Comparison of ENCODE assay signal across 13 mouse cellular contexts in genomic region chr3:35764637-35765617, GRCm38 (mm10). TPM values are rescaled to one million over a fixed set of nuclear protein-coding genes. Genes with fewer than 3 reads are reported as not detected.
DNase-seq lines count a peak whose midpoint lies in the region; ATAC-seq and TF ChIP-seq lines count a peak whose summit lies in the region.
"Had no signal": no experiment of that assay in that cellular context is flagged by ENCODE, and none has a peak within 500 bp of the region (broad histone marks: within the 10 kb centered on the region; RNA-seq: fewer than 3 reads in every experiment).

No protein-coding gene starts in this region.

- TF ChIP-seq CTCF in G1E (IDR thresholded peaks at IDR 0.05; ENCODE audit: low read depth, low read length): no peak
- no peak for TF ChIP-seq CTCF in small intestine, adult 2 months (IDR thresholded peaks at IDR 0.05; ENCODE audit: extremely low read depth, insufficient read length, insufficient replicate concordance, low read depth, low read length)

- peaks cover 15% of the 10 kb centered on the region for H3K36me3 ChIP-seq in G1E (replicated peaks)
- no peaks in the 10 kb centered on the region for H3K36me3 ChIP-seq in small intestine, adult 2 months (ENCODE audit: control insufficient read depth, insufficient read depth, low read length)
- H3K36me3 ChIP-seq in forebrain, embryonic 13.5 days (ENCODE audit: poor library complexity, severe bottlenecking): peaks cover 5% of the 10 kb centered on the region; the same call in 1 of the 2 replicates
- no peaks in the 10 kb centered on the region for H3K36me3 ChIP-seq in hindbrain, embryonic 11.5 days (ENCODE audit: control insufficient read depth, insufficient read depth, low read length)

- no peak for TF ChIP-seq POLR2A in small intestine, adult 2 months (IDR thresholded peaks at IDR 0.05; ENCODE audit: low read depth, low read length)

- DNase-seq in G1E (ENCODE audit: low spot score): no peak
- peak; percentile 62 for DNase-seq in cerebellum, adult 11 months
- no peak for DNase-seq in left cerebral cortex, adult 9 months (ENCODE audit: low spot score in 2 of 2)
- no peak for DNase-seq in hindbrain, embryonic 11.5 days (ENCODE audit: low spot score)
- DNase-seq: gastrocnemius, postnatal 10 days; kidney, postnatal 25 days; lung, adult 18-20 months; right cerebral cortex, postnatal 4 days had no signal

- H3K4me3 ChIP-seq in G1E (ENCODE audit: low read depth, low read length): no peak overlapping the region
- no peak overlapping the region for H3K4me3 ChIP-seq in small intestine, adult 2 months (ENCODE audit: low read depth, low read length)
- H3K4me3 ChIP-seq in forebrain, embryonic 13.5 days: no peak overlapping the region
- no peak overlapping the region for H3K4me3 ChIP-seq in hindbrain, embryonic 11.5 days (ENCODE audit: low read depth, low read length)
- H3K4me3 ChIP-seq: hindbrain, embryonic 10.5 days; midbrain, embryonic 13.5 days had no signal

- no peak overlapping the region for H3K4me2 ChIP-seq in forebrain, embryonic 13.5 days
- H3K4me2 ChIP-seq in hindbrain, embryonic 11.5 days (replicated peaks; ENCODE audit: low read depth, low read length): no peak overlapping the region
- H3K4me2 ChIP-seq: midbrain, embryonic 13.5 days had no signal

- no peak overlapping the region for H3K9ac ChIP-seq in forebrain, embryonic 13.5 days
- no peak overlapping the region for H3K9ac ChIP-seq in hindbrain, embryonic 11.5 days (ENCODE audit: low read depth, low read length)
- H3K9ac ChIP-seq: midbrain, embryonic 13.5 days had no signal

- peak; percentile 60 for ATAC-seq in G1E (ENCODE audit: extremely low read depth, insufficient number of reproducible peaks, low FRiP score, poor library complexity, severe bottlenecking)
- peak; percentile 12 to 41; a peak in 2 of 4 replicates for ATAC-seq in hematopoietic stem cell, adult 5-6 weeks (replicated peaks in 1 of 2; ENCODE audit: insufficient read depth in 1 of 2, low FRiP score in 2 of 2, low TSS enrichment in 1 of 2, low read depth in 1 of 2, poor library complexity in 2 of 2, severe bottlenecking in 2 of 2)
- ATAC-seq in forebrain, embryonic 13.5 days: no peak
- ATAC-seq in hindbrain, embryonic 11.5 days (ENCODE audit: low FRiP score): no peak
- ATAC-seq: midbrain, embryonic 13.5 days had no signal

- no peaks in the 10 kb centered on the region for H3K27me3 ChIP-seq in G1E (ENCODE audit: insufficient read depth, low read length)
- H3K27me3 ChIP-seq in small intestine, adult 2 months (ENCODE audit: control insufficient read depth, insufficient read depth, low read length): no peaks in the 10 kb centered on the region
- no peaks in the 10 kb centered on the region for H3K27me3 ChIP-seq in forebrain, embryonic 13.5 days
- H3K27me3 ChIP-seq in hindbrain, embryonic 11.5 days (ENCODE audit: control insufficient read depth, insufficient read depth, low read length): no peaks in the 10 kb centered on the region
- H3K27me3 ChIP-seq: midbrain, embryonic 13.5 days had no signal

- H3K4me1 ChIP-seq in G1E (ENCODE audit: insufficient read depth, low read depth, low read length): peaks cover 27% of the 10 kb centered on the region
- H3K4me1 ChIP-seq in small intestine, adult 2 months (ENCODE audit: control insufficient read depth, insufficient read depth, insufficient read length, low read length): peaks cover 9% of the 10 kb centered on the region; the same call in 1 of the 2 replicates
- H3K4me1 ChIP-seq in forebrain, embryonic 13.5 days: no peaks in the 10 kb centered on the region
- H3K4me1 ChIP-seq in hindbrain, embryonic 11.5 days (replicated peaks; ENCODE audit: control insufficient read depth, insufficient read depth, low read length): no peaks in the 10 kb centered on the region
- H3K4me1 ChIP-seq: hindbrain, embryonic 10.5 days; midbrain, embryonic 13.5 days had no signal

- 41% methylated on average over 7 of the region's 7 CpGs for WGBS in small intestine, adult 2 months
- 85% methylated on average over 7 of the region's 7 CpGs for WGBS in forebrain, embryonic 13.5 days
- WGBS in hindbrain, embryonic 11.5 days: 83% methylated on average over 7 of the region's 7 CpGs

- peak overlapping the region; percentile 63 for H3K27ac ChIP-seq in small intestine, adult 2 months (ENCODE audit: insufficient read depth, low read depth, low read length)
- H3K27ac ChIP-seq in forebrain, embryonic 13.5 days: no peak overlapping the region
- H3K27ac ChIP-seq in hindbrain, embryonic 11.5 days (ENCODE audit: low read depth, low read length): no peak overlapping the region
- H3K27ac ChIP-seq: hindbrain, embryonic 10.5 days; midbrain, embryonic 13.5 days had no signal

- H3K9me3 ChIP-seq in G1E (replicated peaks): no peaks in the 10 kb centered on the region
- peaks cover 5% of the 10 kb centered on the region for H3K9me3 ChIP-seq in forebrain, embryonic 13.5 days (replicated peaks)
- no peaks in the 10 kb centered on the region for H3K9me3 ChIP-seq in hindbrain, embryonic 11.5 days (ENCODE audit: control insufficient read depth, low read length)

RNA-seq across cellular contexts. Expression of gene Atp11b, which starts 11.0 kb away (rescaled TPM):
- total RNA-seq in G1E (2014; fragmentation: Nextera tagmentation): 167 and 207 TPM in 2 replicates
- 112 and 121 TPM in 2 replicates for total RNA-seq in G1E (2017)
- 28.3 and 29.9 TPM in 2 replicates for polyA plus RNA-seq in G1E (2012)
- 159 and 183 TPM in 2 replicates for total RNA-seq in hematopoietic stem cell, adult 5-6 weeks (2017)
- 8.7 and 25.9 TPM in 2 replicates for polyA plus RNA-seq in small intestine, adult 2 months (2012; rRNA removed)
- 20.4 and 23.5 TPM in 2 replicates for polyA plus RNA-seq in forebrain, embryonic 13.5 days (2015; fragmentation: Nextera tagmentation; extraction: Ambion mirVana)
- 30.0 and 30.2 TPM in 2 replicates for polyA plus RNA-seq in hindbrain, embryonic 11.5 days (2014; fragmentation: Nextera tagmentation; extraction: Ambion mirVana)

Comparison
In these comparisons a context has a peak if more than half of its experiments do, and no peak if none do; other contexts are left out.
1. ATAC-seq: peak in G1E (single experiment) and hematopoietic stem cell, adult 5-6 weeks (2 of 2); none in forebrain, embryonic 13.5 days (single experiment) and hindbrain, embryonic 11.5 days (single experiment).